Mouse (Mus musculus) midbrain, embryonic 16.5 days (tissue): Measurements from ENCODE around the gene Pdgfa. TPM values are rescaled to one million over a fixed set of nuclear protein-coding genes. Genes with fewer than 3 reads are reported as not detected.

Experiments used
- ATAC-seq: fragments of 200-750 bp; cut with Nextera tagmentation; 2 replicates; pipeline ENCODE4 v1.8.0; 2017; ENCODE audit warnings: moderate TSS enrichment
- H3K27ac ChIP-seq: fragments of 300-500 bp; sonication (generic); 2 replicates; pipeline ENCODE4 v1.5.1; 2014; ENCODE audit warnings: mild to moderate bottlenecking, low read length, mixed read lengths
- H3K27me3 ChIP-seq: fragments of 300-500 bp; sonication (generic); 2 replicates; pipeline ENCODE4 v1.6.1; 2014; ENCODE audit warnings: low read depth, low read length, mixed read lengths; ENCODE audit not compliant: control insufficient read depth, insufficient read depth
- H3K36me3 ChIP-seq: fragments of 300-500 bp; sonication (generic); 2 replicates; pipeline ENCODE4 v1.6.1; 2014; ENCODE audit warnings: mild to moderate bottlenecking, low read length, moderate library complexity, mixed read lengths; ENCODE audit not compliant: control insufficient read depth, insufficient read depth
- H3K4me1 ChIP-seq: fragments of 300-500 bp; sonication (generic); 2 replicates; pipeline ENCODE4 v1.6.1; 2014; ENCODE audit warnings: mild to moderate bottlenecking, low read length, mixed read lengths; ENCODE audit not compliant: control insufficient read depth, insufficient read depth
- H3K4me2 ChIP-seq: fragments of 300-500 bp; sonication (generic); 2 replicates; pipeline ENCODE4 v1.6.1; 2014; ENCODE audit warnings: mild to moderate bottlenecking, low read length, mixed read lengths
- H3K4me3 ChIP-seq: fragments of 300-500 bp; sonication (generic); 2 replicates; pipeline ENCODE4 v1.5.1; 2014; ENCODE audit warnings: low read depth, mild to moderate bottlenecking, low read length, moderate library complexity, mixed read lengths
- H3K9ac ChIP-seq: fragments of 300-500 bp; sonication (generic); 2 replicates; pipeline ENCODE4 v1.6.1; 2014; ENCODE audit warnings: low read depth, low read length, mixed read lengths
- H3K9me3 ChIP-seq: fragments of 300-500 bp; sonication (generic); replicated peaks from 2 replicates; pipeline ENCODE4 v1.6.1; 2014; ENCODE audit warnings: mild to moderate bottlenecking, low read length, mixed read lengths; ENCODE audit not compliant: control insufficient read depth, poor library complexity, severe bottlenecking
- WGBS: fragments of 180-500 bp; shearing (Covaris S2); extraction: QIAGEN DNeasy Blood & Tissue Kit; methylation state at CpG from one replicate; pipeline ENCODE4 v1.1.7; 2014; 5-methylcytosine and 5-hydroxymethylcytosine counted together
- polyA plus RNA-seq: library from polyadenylated mRNA; unstranded; fragments of >200 nt; fragmentation: Nextera tagmentation; extraction: Ambion mirVana; gene quantifications from 2 replicates; pipeline ENCODE4 v1.2.1, GENCODE M21; 2015

The Pdgfa gene
- polyA plus RNA-seq, 1 experiment from 2014 or later = 32.2 TPM

DNA sequence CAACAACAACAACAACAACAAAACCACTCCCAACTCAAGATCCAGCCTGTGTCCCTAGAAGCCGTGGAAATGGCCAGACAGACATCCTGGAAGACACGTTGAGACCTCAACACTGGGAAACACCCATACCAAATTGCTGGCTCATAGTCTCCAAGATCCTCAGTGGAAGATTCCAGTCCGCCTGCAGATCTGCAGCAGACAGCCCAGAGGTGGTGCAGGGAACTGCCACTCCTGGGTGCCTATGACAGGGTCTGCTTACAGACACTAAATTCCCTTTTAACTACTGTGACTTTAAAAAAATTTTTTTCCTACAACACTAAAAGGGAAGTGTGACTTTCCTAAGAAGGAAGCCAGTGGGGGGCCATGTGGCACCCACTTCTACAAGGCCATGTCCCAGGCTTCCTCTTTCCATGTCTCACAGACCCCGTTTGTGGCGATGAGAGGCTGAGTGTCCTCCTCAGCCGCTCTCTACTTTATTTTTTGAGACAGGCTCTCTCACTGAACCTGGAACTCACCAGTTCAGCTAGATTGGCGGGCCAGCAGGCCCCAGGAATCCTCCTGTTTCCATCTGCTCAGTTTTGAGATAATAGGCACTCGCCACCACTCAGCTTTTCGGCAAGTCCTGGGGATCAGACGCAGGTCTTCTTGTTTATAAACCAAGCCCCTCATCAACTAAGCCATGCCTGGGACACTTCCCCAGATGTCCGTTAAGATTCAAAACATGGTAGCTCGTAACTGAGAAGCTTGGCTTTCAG lies 27.4 kb upstream of the Pdgfa start:
- no peaks in the 10 kb centered on the region for H3K27me3 ChIP-seq
- H3K4me1 ChIP-seq = no peaks in the 10 kb centered on the region
- no peak overlapping the region for H3K9ac ChIP-seq
- no peak overlapping the region for H3K4me3 ChIP-seq
- H3K4me2 ChIP-seq = no peak overlapping the region
- no peaks in the 10 kb centered on the region for H3K9me3 ChIP-seq
- no peaks in the 10 kb centered on the region for H3K36me3 ChIP-seq
- 82% methylated on average over 12 of the region's 12 CpGs for WGBS
- no peak for ATAC-seq
- no peak overlapping the region for H3K27ac ChIP-seq

DNA sequence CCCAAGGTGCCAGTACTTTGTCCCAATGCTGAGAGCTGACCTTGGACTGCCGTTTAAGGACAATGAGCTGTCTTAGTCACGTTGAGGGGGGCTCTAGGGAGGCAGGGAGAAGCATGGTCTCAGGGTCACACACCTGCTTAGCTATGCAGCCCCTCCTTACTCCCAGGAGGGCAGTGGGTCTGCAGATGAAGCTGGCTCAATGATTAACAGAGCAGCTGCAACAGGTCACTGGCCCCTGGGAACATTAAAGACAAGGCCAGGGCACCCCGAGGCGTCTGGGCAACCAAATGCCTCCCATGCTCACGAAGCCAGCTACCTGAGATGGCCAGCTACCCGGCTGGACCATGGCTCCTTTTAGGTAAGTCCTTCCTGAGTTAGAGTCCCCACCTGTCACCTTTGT lies 23.4 kb upstream of the Pdgfa start:
- no peak overlapping the region for H3K4me3 ChIP-seq
- H3K4me1 ChIP-seq = no peaks in the 10 kb centered on the region
- H3K9ac ChIP-seq = no peak overlapping the region
- no peak for ATAC-seq
- no peaks in the 10 kb centered on the region for H3K9me3 ChIP-seq
- no peaks in the 10 kb centered on the region for H3K27me3 ChIP-seq
- 78% methylated on average over 6 of the region's 6 CpGs for WGBS
- H3K27ac ChIP-seq = no peak overlapping the region
- H3K36me3 ChIP-seq = peaks cover 16% of the 10 kb centered on the region
- no peak overlapping the region for H3K4me2 ChIP-seq

DNA sequence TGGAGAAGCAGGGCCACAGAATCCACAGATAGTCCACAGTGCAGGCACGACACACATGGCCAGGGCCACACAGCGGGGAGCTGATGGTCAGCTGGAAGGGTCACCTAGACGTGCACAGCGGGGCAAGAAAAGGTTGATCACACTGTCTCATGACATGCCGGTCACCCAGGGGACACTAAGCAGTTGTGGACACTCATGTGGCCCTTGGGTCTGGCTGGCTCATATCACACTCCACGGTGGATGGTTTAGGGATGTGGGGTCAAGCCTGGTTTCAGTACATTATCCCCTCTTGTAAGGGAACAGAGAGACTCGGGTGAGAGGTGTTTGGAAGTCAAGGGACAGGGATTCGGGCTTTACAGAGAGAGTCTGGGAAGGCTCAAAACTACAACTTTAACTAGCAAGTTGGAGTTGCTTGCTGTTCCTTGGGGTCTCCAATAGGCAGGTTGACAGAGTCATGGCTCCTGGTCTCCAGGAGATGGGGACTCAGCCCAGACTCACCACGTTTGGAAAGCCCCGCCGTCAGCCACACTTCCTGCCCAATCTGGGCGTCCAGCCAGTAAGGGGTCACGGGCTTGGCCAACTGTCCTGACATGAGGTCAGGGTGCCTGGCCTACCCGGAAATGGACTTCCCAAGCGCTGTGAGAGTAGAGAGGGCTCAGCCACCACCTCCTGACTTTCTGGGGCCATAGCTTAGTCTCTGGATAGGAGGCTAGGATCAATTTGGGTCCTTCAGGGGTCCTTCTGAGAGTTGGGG lies 20.4 kb upstream of the Pdgfa start:
- H3K4me3 ChIP-seq = no peak overlapping the region
- H3K27me3 ChIP-seq = no peaks in the 10 kb centered on the region
- no peak overlapping the region for H3K9ac ChIP-seq
- no peaks in the 10 kb centered on the region for H3K4me1 ChIP-seq
- H3K36me3 ChIP-seq = peaks cover 16% of the 10 kb centered on the region
- 84% methylated on average over 15 of the region's 15 CpGs for WGBS
- H3K27ac ChIP-seq = no peak overlapping the region
- ATAC-seq = no peak
- H3K9me3 ChIP-seq = no peaks in the 10 kb centered on the region
- no peak overlapping the region for H3K4me2 ChIP-seq

DNA sequence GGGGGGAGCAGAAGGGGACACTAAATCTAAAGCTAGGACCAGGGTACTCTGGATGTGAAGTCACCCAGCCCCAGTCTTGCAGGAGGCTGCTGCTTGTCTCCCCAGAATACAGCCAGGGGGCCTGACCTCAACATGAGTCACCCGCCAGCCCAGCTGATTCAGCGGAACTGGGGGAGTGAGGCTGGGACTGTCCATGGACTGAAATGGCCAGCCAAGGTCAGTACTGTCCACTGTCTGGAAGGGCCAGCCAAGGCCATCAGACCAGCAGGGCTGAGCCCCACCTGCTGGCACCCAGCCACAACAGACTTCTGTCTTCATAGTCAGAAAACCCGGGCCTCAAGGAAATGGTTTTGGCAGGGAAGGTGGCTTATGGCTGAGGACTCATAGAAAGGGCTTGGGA lies 17.9 kb upstream of the Pdgfa start:
- Histone ChIP-seq H3K4me3 (no peak overlapping the region), H3K27me3 (no peaks in the 10 kb centered on the region), H3K4me1 (no peaks in the 10 kb centered on the region), H3K36me3 (peaks cover 16% of the 10 kb centered on the region), H3K27ac (no peak overlapping the region), H3K9ac (no peak overlapping the region), H3K9me3 (no peaks in the 10 kb centered on the region), H3K4me2 (no peak overlapping the region)
- 76% methylated on average over 3 of the region's 3 CpGs for WGBS
- no peak for ATAC-seq

DNA sequence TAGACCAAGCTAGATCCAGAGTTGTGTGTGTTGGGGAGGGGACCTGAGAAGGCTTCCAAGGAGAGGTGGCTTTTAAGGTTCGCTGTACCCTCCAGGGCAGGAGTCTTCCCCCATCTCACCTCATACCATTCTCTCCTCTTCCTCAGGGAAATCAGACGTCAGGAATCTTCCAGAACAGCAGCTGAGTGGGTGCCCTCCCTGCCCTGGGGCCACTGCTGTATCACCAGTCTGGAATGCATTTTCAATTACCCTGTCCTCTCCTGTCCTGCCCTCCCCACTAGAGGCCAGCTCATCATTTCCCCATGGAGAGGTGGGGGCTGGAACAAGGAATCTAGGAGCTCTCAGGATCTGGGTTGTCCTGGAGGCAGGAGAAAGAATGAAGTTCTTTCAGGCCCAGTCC lies 13.5 kb upstream of the Pdgfa start:
- Histone ChIP-seq H3K4me3 (no peak overlapping the region), H3K9me3 (no peaks in the 10 kb centered on the region), H3K27me3 (no peaks in the 10 kb centered on the region), H3K4me2 (no peak overlapping the region), H3K36me3 (no peaks in the 10 kb centered on the region), H3K4me1 (no peaks in the 10 kb centered on the region), H3K9ac (no peak overlapping the region), H3K27ac (no peak overlapping the region)
- WGBS = 76% methylated on average over 2 of the region's 2 CpGs
- no peak for ATAC-seq

DNA sequence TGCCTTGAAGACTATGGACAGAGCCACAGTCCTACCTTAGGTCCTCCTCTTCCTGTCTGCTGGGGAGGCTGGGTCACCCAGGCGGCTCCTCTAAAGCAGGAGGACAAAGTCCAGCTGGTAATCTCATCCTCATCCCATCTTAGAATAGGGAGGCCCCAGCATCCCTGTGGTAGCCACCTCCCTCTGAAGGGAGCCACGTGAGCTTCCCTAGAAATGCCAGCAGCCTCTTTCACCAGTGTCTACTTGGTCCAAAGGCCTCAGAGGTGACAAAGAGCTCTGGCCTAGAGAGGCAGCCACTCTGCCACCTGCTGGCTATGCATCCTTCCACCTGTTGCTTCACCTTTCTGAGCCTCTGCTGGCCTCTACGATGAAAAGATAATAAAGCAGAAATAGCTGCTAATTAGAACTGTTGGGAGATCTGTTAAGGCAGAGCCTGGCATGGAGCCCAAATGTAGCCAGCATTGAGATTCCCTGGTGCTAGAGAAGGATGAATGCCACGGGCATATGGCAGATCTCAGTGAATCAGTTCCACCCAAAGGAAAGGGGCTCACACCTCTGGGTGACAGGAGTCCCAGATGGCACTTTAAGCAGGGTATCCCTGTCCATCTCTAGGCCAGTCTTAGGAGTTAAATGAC lies 10.1 kb upstream of the Pdgfa start:
- no peaks in the 10 kb centered on the region for H3K36me3 ChIP-seq
- 57% methylated on average over 4 of the region's 4 CpGs for WGBS
- no peak overlapping the region for H3K27ac ChIP-seq
- ATAC-seq = no peak
- no peaks in the 10 kb centered on the region for H3K27me3 ChIP-seq
- no peak overlapping the region for H3K4me2 ChIP-seq
- H3K4me3 ChIP-seq = no peak overlapping the region
- no peak overlapping the region for H3K9ac ChIP-seq
- 0 out of 2 replicates have a peak, but pooled peaks cover under 1% of the 10 kb centered on the region for H3K9me3 ChIP-seq
- H3K4me1 ChIP-seq = no peaks in the 10 kb centered on the region

DNA sequence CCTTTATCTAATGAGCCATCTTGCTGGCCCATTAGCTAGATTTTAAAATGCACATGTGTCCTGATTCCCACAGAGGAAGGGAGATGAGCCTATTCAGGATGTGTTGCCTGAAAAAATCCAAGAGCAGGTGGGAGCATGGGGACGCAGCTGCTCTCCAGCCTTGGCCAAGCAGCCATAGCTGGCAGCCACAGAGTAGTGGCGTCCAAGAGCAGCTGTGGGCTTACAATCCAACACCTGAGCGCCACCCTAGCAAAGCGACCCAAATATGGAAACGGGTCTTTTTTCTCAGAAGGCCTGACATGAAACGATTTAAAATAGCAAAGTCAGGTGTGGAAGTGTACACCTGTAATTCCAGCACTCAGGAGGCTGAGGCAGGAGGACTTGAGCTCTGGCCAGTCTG lies 7.4 kb upstream of the Pdgfa start:
- Histone ChIP-seq H3K27me3 (peaks cover under 1% of the 10 kb centered on the region; the same call in 1 of the 2 replicates), H3K4me3 (no peak overlapping the region), H3K9me3 (peaks cover 4% of the 10 kb centered on the region; the same call in 1 of the 2 replicates), H3K4me2 (no peak overlapping the region), H3K4me1 (no peaks in the 10 kb centered on the region), H3K9ac (no peak overlapping the region), H3K27ac (no peak overlapping the region), H3K36me3 (no peaks in the 10 kb centered on the region)
- 86% methylated on average over 6 of the region's 6 CpGs for WGBS
- ATAC-seq = no peak

DNA sequence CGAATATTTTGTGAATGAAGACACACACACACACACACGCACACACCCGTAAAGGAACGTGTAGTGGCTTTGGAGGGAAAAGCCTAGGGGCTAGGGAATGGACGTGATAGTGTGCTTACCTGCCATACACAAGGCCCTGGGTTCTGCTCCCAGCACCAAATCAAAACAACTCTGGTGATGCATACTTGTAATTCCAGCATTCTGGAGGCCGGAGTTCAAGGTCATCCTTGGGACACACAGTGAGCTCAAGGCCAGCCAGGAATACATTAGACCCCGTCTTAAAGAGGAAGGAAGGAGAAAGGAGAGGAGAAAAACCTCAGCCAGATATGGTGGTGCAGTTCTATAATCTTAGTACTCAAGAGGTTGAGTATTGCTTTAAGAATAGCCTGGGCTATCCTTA lies 2.5 kb upstream of the Pdgfa start:
- Histone ChIP-seq H3K9me3 (peaks cover 4% of the 10 kb centered on the region; the same call in 1 of the 2 replicates), H3K27ac (no peak overlapping the region), H3K4me3 (no peak overlapping the region), H3K4me1 (peaks cover 22% of the 10 kb centered on the region), H3K27me3 (peaks cover 13% of the 10 kb centered on the region), H3K9ac (no peak overlapping the region), H3K4me2 (no peak overlapping the region), H3K36me3 (no peaks in the 10 kb centered on the region)
- ATAC-seq = no peak
- 82% methylated on average over 7 of the region's 7 CpGs for WGBS
